Mouse (Mus musculus): ENCODE results near the gene Fam189a2.

The Fam189a2 gene

DNA sequence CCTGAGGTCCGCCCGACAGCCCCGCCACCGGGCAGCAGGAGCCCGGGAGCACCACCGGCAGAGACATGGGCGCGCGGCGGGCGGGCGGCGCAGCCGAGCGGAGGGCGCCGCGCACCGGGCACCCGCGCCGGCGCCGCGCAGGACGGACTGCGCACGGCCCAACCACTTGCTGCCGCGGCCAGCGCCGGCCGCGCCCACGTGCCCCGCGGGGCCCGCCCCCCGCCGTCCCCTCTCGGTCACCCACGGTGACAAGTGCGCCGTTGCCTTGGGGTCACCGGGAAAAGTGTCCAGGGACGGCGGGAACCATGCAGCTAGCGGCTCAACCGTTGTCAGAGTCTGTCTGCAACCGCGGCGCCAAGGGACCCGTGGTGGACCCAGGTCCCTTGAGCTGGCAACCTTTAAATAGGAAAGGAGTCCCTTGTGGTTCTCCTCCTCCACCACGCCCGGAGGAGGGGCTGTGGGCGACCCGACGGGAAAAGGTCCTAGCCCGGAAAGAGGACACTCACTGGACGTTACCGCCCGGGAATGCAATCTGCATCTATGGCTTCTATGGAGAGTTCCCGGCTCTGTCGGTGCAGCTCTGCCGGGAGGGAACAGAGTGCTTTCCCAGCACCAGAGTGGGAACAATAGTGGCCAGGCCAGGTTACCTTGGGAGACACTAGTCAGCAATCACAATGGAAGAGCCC lies at the start of gene Fam189a2:
TSS of gene Fam189a2 (minus strand) at position 149 of the 686 bp plus-strand sequence.
- in situ Hi-C loops (cut with MboI; ENCODE audit: low sequenced_read_pairs), result no loop called here

DNA sequence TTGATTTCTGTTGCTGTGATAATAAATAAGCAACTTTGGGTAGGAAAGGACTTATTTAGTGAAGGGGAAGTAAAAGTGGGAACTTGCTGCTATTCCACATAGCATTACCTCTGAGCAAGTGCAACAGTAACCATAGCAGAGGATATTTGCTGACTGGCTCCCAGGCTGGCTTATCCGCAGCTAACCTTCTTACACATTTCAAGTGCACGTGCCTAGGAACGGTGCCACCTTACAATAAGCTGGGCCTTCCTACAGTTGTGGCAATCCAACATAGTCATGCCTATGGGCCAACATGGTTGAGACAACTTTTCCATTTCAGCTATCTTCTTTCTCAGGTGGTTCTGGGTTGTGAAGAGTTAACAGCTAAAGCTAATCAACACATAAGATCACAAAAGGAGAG lies 46.8 kb upstream of the Fam189a2 start:
- in situ Hi-C loops (cut with MboI; ENCODE audit: low sequenced_read_pairs), result no loop called here

DNA sequence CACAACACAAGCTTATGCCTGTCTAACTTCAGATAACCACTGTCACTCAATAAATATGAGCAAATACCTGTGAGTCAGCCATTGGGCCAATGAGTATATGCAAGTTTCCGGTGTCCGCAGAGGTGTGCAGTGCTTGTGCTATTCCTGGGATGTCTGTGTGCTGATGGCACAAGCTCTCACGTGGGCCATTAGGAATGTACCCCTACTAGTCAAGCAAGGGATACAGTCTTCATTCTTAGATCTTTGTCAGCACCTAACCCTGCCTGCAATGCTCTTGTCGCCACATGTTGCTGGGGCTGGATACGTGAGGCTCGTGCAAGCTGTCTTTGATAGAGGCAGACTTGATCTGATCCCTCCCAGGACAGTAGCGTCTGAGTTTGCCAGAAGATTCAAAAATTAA lies 45.7 kb upstream of the Fam189a2 start:
- in situ Hi-C loops (cut with MboI; ENCODE audit: low sequenced_read_pairs), result no loop called here

DNA sequence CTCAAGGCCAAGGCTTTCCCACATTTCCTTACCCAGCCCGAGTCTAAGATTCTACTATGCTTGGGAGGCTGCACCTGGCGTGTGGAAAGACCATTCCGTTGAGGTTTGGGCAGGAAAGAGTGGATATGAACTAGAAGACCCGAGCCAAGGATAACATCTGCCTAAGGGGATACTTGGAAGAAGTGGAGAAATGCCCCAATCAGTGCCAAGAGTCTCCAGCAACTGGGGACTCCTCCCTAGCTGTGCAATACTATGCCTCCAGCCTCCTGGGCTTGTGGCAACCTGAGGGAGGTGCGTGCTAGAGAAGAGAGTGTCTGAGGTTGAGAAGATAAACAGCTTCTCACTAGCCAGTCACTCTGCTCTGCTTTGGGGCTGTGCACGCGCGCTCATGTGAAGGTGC lies 45.1 kb upstream of the Fam189a2 start:
- in situ Hi-C loops (cut with MboI; ENCODE audit: low sequenced_read_pairs), result no loop called here

DNA sequence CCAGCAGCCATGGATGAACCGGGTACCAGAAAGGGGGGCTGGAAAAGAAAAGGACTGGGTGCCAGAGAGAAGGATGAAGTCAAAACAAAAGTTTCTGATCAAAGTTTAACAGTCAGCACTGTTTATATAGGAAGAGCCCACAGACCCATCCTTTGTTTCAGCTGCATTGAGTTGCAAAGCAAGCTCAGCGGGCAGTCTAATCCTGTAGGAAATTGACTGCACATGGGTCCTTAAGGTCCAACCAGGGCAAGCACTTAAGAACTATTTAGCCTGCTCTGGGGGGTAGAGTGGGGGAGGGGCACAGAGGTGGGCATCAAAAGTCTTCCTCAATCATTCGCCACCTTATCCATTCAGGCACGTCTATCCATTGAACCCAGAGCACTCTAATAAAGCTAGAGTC lies 42.3 kb upstream of the Fam189a2 start:
- in situ Hi-C loops (cut with MboI; ENCODE audit: low sequenced_read_pairs), result no loop called here

DNA sequence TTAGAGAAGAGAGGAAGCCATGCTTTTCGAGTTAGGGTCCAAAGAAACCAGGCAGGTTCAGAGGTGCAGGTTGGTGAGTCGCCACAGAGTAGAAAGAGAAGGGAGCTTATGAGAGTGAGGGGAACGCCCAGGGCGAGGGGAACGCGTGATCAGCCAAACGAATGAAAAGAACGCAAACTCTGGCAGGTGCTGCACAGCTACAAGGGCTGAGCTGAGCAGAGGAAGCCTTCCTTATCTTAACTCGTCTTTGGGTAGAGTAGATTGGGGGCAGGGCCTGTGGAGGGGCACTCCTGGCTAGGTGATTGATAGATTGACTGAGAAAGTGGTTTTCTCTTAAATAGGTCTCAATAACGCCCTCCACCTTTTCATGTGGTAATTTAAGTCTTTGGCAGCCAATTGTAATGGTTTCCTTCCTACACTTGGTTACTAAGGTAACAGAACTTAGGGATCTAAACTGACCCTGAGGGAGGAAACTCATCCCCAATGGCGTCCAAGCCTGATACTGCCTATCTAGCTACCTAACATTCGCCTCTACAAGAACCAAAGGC lies 33.6 kb upstream of the Fam189a2 start:
- in situ Hi-C loops (cut with MboI; ENCODE audit: low sequenced_read_pairs), result no loop called here

DNA sequence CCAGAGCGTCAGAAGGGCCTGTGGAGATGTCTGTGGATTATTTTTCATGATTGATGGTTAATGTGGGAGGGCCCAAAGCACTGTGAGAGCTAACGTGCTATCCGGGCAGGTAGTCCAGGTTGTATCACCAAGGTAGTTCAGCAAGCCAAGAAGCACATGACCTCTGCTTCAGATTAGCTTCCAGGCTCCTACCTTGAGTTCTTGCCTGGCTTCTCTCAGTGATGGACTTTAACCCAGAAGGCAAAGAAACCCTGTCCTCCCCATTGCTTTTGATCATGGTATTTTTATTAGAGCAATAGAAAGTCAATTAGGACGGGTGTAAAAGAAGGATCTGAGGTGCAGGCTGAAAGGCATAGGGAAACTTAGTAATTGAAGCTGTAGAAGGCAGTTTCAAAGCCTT lies 32.8 kb upstream of the Fam189a2 start:
- in situ Hi-C loops (cut with MboI; ENCODE audit: low sequenced_read_pairs), result no loop called here

DNA sequence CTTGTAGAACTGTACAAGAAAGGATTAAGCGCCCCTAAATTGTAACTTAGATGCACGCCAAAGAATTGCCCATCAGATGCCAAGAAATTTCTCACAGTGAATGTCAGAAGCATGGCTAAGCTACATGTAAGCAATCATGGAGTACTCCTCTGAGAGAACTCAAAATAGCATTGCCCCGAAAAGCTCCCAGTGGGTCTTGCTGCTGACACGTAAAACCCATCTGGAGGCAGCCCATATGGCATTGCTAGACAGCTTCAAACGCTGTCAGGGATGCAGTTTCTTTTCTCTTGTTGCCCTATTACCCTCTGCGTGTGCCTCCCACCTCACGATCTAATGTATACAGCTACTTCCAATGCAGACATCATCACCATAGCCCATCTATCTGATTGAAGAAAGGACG lies 28.0 kb upstream of the Fam189a2 start:
- in situ Hi-C loops (cut with MboI; ENCODE audit: low sequenced_read_pairs), result no loop called here

DNA sequence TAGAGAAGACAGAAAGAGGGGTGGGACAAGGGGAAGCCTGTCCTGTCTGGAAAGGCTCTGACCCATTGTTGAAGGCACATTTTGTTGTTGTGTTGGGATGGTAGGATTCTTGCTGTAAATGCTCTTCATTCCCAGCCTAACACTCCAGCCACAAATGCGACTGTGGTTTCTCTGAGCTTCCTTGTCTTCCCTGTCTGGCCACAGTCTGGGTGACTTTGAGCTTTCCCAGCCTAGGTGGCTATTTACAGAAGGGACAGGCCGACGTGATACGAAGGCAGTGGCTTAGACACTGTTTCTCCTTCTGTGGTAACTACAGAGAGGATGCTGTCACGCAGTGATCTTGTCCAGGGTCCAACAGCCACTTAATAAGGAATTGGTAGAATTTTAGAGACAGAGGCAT lies 27.2 kb upstream of the Fam189a2 start:
- in situ Hi-C loops (cut with MboI; ENCODE audit: low sequenced_read_pairs), result no loop called here

DNA sequence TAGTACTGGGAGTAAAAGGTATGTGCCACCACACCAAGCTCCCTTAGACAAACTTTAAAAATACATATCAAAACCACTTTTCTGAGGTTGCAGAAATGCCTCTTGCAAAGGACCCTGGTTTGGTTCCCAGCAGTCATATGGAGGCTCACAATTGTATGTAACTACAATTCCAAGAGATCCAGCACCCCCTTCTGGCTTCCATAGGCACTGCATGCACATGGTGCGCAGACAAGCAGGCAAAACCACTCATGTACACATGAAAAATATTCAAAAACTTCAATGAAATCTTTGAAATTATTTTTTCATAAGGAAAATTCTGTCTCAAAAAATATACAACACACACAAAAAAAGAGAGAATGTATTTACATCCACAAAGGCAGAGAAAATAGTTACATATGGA lies 26.1 kb upstream of the Fam189a2 start:
- in situ Hi-C loops (cut with MboI; ENCODE audit: low sequenced_read_pairs), result no loop called here

DNA sequence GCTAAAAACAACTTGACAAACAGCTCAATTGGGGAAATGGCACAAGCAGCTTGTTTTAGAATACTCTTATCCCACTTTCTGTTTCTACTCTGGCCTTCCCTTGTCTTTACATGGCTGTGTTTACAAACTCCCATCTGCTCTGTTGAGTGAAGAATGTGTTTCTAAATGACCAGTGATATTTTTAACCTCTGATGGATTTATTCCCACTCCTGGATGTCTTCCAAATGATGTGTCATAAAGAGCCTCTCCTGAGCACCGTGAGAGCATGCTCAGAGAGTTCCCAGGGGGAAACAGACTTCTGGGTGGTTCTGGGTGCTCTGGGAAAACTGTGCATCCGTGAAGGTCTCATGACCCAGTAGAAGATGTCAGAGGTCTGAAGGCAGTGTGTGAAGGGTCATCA lies 24.1 kb upstream of the Fam189a2 start:
- in situ Hi-C loops (cut with MboI; ENCODE audit: low sequenced_read_pairs), result no loop called here

DNA sequence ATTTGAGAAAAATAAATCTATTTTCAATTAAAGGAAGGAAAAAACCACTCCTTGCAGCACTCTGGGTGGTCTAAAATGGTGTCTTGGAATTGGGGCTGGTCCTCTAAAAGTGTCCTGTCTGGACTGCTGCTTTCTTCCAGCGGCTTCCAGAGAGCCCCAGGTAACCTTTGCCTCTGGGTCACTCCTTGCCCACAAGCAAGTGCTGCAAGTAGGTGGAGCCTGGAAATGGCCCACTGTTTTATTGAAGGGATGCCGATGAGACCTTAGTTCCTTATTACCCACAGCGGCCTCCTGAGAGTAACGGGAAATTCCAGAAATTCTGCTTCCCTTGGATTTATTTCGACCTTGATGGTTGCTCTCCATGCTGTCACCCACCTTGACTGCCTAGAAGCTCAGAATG lies 23.4 kb upstream of the Fam189a2 start:
- in situ Hi-C loops (cut with MboI; ENCODE audit: low sequenced_read_pairs), result no loop called here

DNA sequence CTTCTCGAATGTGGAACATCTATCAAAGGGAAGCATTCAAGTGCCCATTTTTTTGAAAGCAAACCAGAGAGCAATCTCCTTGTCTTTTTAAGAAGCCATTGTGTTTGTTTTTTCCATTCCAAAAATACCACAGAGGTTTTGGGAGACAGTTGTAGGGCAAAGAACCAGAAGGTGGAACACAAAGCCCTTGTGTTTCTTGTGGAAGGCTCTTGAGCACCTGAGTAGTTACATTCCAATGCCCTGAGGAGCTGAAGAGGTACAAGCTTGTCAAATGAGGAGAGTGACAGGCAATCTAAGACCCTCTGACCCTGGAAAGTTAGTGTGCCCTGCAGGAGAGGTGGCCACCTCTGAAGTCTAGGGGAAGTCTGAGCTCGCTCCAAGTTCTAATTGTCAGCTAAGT lies 19.7 kb upstream of the Fam189a2 start:
- in situ Hi-C loops (cut with MboI; ENCODE audit: low sequenced_read_pairs), result no loop called here

DNA sequence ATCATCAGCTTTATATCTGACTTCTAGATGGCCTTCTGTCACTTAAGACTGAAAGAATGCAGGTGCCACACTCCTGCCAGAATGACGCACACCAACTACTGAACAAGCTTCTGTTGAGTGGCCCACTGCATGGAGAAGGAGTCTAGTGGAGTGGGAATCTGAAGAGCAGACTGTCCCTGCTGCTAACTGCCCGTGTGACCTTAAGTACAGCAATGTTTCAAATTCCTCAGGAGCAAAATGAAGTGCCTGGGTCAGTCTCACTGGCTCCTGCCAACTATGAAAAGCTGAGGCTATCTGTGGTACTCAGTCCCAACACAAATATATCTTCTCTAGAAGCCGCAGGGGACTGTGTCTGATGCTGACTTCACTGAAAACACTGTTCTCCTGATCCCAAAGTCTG lies 18.5 kb upstream of the Fam189a2 start:
- in situ Hi-C loops (cut with MboI; ENCODE audit: low sequenced_read_pairs), result no loop called here

DNA sequence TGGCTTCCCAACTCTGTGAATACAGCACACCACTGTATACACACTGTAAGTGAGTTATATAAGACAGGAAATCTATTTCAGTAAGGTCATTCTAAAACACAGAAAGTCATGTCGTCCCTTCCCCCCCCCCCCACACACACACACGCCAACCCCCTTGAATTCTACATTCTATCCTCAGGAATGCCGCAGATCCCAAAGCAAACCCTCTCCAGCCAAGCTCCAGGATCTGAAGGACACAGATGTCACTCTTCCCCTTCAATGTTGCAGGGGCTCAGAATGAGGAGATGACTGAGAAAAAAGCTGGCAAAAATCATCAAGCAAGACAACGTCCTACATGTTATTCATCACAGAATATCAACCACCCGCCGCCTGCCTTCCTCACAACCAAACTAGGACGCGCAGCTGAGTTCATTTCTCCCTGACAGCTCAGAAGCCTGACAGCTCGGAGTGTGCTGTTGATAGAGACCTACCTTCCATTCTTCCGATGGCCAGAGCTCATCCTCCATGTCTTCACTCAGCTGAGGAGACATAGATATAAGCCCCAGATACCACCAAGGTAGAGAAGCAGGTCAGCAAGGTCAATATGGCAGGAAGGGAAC lies 15.7 kb upstream of the Fam189a2 start:
- in situ Hi-C loops (cut with MboI; ENCODE audit: low sequenced_read_pairs), result no loop called here

DNA sequence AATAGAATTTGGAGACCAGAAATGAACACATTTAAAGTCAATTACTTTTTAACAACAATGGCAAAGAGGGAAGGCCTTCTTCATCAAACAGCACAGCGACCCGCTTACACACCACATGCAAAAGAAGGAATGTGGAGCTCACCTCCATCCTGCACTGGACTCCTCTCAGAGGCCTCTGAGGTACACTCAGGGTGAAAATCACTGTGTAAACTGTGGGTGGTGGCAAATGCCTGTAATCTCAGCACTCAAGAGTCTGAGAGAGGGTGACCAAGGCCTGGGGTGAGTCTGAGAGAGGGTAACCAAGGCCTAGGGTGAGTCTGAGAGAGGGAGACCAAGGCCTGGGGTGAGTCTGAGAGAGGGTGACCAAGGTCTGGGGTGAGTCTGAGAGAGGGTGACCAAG lies 11.6 kb upstream of the Fam189a2 start:
- in situ Hi-C loops (cut with MboI; ENCODE audit: low sequenced_read_pairs), result no loop called here

DNA sequence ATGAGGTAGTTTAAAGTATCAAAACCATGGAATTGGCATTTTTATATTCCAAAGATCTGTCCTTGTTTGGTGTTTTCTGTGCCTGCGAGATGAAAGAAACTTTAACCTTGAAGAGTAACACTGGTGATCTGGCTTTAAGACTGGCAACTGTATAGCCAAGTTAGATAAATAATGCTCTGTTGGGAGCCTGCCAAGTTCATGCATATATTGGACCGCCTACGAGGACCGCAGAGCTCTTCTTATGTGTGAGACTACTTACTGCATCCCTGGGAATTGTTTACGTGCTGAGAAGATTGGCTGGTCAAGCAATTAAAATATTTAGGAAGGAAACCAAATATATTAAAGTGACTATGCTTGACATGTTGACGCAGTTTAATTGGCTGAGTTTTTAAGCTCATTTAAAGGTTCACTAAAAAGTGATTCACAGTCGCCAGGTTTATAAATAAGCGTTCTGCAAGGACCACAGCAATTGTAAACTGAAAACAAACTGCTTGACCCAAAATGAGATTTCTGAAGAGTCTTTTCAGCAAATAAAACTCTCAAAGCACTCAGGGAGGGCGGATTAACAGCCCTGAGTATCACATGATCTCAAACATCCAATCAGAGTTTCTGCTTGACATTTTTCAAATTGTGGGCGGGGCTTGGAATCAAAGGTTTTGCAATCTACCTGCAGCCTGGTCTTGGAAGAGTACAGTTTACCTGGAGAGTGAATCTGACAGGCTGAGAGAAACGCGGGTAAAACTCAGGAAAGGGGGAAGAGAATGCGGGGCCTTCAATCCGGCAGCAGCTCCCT lies 8.4 kb upstream of the Fam189a2 start:
- in situ Hi-C loops (cut with MboI; ENCODE audit: low sequenced_read_pairs), result no loop called here

DNA sequence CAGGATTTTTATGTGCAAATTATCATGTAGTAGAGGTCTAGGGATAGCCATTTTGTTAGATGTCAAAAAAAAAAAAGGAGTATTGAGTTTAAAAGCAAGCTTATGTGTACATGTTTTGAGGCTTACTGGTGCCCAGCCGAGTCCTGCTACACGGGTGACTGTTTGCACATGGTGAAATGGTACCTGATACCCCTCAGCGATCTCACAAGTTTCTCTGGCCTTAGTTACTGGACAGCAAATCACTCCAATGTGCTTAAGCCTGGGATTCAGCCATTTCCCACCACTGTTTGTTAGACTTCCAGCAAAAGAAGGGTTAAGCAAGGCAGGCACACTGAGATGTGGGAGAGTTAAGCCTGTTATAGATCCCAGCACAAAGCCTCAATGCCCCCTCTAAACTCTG lies 3.5 kb upstream of the Fam189a2 start:
- in situ Hi-C loops (cut with MboI; ENCODE audit: low sequenced_read_pairs), result no loop called here

DNA sequence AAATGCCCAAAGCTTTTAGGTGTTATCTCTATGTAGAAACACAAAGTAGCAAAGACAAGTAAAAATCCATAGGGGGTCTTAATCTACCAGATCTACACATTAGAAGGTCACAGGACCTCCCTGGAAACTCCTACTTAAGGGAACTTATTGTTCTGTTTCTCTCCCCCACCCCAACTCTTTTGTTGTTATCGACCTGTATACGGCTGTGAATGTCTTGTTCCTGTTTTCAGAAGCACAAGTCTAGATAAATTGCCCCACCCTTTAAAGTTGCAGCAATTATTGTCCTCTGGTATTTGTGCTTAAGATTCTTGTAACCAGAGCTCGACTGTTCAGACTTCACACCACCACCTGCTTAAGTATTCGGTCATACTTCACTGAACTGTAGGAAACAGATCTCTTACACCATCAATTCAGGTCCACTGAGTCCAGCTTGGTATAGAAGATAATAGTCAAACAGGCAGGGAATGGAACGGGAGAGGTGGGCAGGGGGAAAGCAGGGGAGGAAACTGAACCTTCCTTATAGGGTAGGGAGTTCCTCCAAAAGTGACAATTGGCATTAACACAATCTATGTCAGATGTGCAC lies 1.9 kb upstream of the Fam189a2 start:
- in situ Hi-C loops (cut with MboI; ENCODE audit: low sequenced_read_pairs), result no loop called here

DNA sequence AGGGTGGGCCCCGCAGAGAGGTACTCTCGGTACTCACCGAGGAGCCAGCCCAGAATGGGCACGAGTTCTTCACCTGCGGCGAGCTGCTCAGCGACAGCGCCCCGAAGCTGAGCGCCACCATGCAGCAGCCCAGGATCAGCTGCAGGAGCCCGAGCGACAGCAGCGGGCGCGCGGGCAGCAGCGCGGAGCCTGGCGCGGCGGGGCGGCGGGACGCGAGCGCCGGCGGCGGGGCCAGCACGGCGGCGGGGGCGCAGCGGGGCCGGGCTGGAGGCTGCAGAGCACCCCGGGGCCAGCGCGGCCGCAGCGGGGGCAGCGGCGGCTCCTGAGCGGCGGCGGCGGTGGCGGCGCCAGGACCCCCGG lies 328 bp downstream of the Fam189a2 start:
- in situ Hi-C loops (cut with MboI; ENCODE audit: low sequenced_read_pairs), result no loop called here

DNA sequence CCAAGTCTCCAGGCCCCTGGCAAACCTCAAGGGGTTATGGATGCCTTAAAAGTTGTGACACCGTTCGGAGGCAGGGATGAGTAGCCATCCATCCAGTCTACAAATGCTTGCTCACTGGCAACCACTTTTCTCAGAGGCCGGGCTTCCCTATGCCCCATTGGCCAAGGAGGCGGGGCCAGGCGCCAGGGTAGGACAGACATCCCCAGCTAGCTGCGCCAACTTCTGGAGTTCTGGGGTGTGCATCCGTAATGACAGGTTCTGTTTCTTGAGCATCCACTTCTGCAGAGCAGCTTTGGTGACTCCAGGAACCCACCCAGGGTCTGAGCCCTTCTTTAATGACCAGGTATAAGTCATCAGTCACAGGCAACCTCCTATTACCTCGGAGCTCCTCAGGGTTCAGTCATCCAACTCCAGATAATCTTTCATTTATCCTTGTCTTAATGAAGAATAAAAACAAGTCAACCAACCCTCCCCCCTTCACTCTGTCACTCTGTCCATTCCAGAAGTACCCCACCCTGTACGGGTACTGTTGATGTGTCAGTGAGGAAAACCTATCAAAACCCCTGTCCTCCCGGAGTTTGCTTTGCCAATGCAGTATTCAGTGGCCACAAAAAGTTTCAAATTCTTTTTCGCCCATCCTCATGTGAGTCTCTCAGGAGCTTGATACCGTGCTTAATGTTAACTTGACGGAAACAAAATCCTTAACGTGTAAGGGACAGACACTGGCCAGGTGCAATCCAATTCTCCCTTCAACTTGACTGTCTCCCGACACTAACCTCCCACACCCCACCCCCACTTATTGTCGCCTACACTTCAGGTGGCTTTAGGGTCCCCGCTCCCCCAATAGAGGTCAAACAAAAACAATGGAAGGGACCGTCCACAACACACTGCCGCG lies 956 bp downstream of the Fam189a2 start:
- in situ Hi-C loops (cut with MboI; ENCODE audit: low sequenced_read_pairs), result no loop called here
